Mouse (Mus musculus): Measurements from ENCODE around the gene Lpar2. TPM values are rescaled to one million over a fixed set of nuclear protein-coding genes. Genes with fewer than 3 reads are reported as not detected.

Lpar2 gene
- polyA plus RNA-seq, 1 experiment from 2014 or later: 0.56 TPM

- H3K4me1 ChIP-seq (ENCODE audit: insufficient read depth, low read depth, low read length): peaks cover 7% of the 10 kb centered on the region; the same call in 1 of the 2 replicates
- ATAC-seq (0 out of 2 replicates have a peak, but pooled peaks have one; percentile 1), DNase-seq (ENCODE audit: low spot score) (no peak)
- no peaks in the 10 kb centered on the region for H3K27me3 ChIP-seq (replicated peaks; ENCODE audit: insufficient read depth, low read length)
- no peak for TF ChIP-seq CTCF (IDR thresholded peaks at IDR 0.05)
- TF ChIP-seq EP300 (IDR thresholded peaks at IDR 0.05): no peak
- H3K4me2 ChIP-seq (replicated peaks; ENCODE audit: low read depth, low read length): peak overlapping the region; percentile 97
- H3K9me3 ChIP-seq (ENCODE audit: low read length): no peaks in the 10 kb centered on the region
- WGBS: 28% methylated on average over 11 of the region's 11 CpGs
- H3K4me3 ChIP-seq (ENCODE audit: low read depth, low read length): peak overlapping the region; percentile 97
- no peaks in the 10 kb centered on the region; the same call in 1 of the 2 replicates for H3K36me3 ChIP-seq (ENCODE audit: insufficient read depth, low read length)
- H3K9ac ChIP-seq (replicated peaks; ENCODE audit: low read depth): peak overlapping the region; percentile 88
- no peak overlapping the region for H3K27ac ChIP-seq (ENCODE audit: low read length)
Measured at GRCm38 (mm10) chr8:69790364-69790763, 31.9 kb upstream of the Lpar2 start.

GRCm38 (mm10) chr8:69790773-69791367 lies 31.4 kb upstream of the Lpar2 start, which contains the start of the genes Atp13a1 and Zfp866:
Gene Atp13a1 (plus strand): TSS chr8:69791163.
Gene Zfp866 (minus strand): TSS chr8:69791178.
- Histone ChIP-seq H3K36me3 (ENCODE audit: insufficient read depth, low read length) (no peaks in the 10 kb centered on the region; the same call in 1 of the 2 replicates), H3K9ac (replicated peaks; ENCODE audit: low read depth) (peak within 1 kb of the TSS; percentile 88), H3K4me2 (replicated peaks; ENCODE audit: low read depth, low read length) (peak within 1 kb of the TSS; percentile 97), H3K27me3 (replicated peaks; ENCODE audit: insufficient read depth, low read length) (no peaks in the 10 kb centered on the region), H3K4me3 (ENCODE audit: low read depth, low read length) (peak within 1 kb of the TSS; percentile 97), H3K4me1 (ENCODE audit: insufficient read depth, low read depth, low read length) (peaks cover 7% of the 10 kb centered on the region; the same call in 1 of the 2 replicates), H3K27ac (ENCODE audit: low read length) (peak within 1 kb of the TSS; percentile 79), H3K9me3 (ENCODE audit: low read length) (no peaks in the 10 kb centered on the region)
- ATAC-seq (peak; percentile 97), DNase-seq (ENCODE audit: low spot score) (peak; percentile 95)
- TF ChIP-seq EP300 (IDR thresholded peaks at IDR 0.05) (no peak), CTCF (IDR thresholded peaks at IDR 0.05) (peak; percentile 28)
- WGBS: under 1% methylated on average over 38 of the region's 38 CpGs

GRCm38 (mm10) chr8:69791415-69792068 lies 30.7 kb upstream of the Lpar2 start:
- no peak for TF ChIP-seq EP300 (IDR thresholded peaks at IDR 0.05)
- no peak for TF ChIP-seq CTCF (IDR thresholded peaks at IDR 0.05)
- DNase-seq (ENCODE audit: low spot score) (peak; percentile 36), ATAC-seq (peak; percentile 68)
- Histone ChIP-seq H3K27me3 (replicated peaks; ENCODE audit: insufficient read depth, low read length) (no peaks in the 10 kb centered on the region), H3K36me3 (ENCODE audit: insufficient read depth, low read length) (peaks cover 2% of the 10 kb centered on the region), H3K9me3 (ENCODE audit: low read length) (no peaks in the 10 kb centered on the region), H3K27ac (ENCODE audit: low read length) (peak overlapping the region; percentile 79), H3K4me3 (ENCODE audit: low read depth, low read length) (peak overlapping the region; percentile 97), H3K4me2 (replicated peaks; ENCODE audit: low read depth, low read length) (peak overlapping the region; percentile 97), H3K9ac (replicated peaks; ENCODE audit: low read depth) (peak overlapping the region; percentile 88), H3K4me1 (ENCODE audit: insufficient read depth, low read depth, low read length) (peaks cover 7% of the 10 kb centered on the region; the same call in 1 of the 2 replicates)
- WGBS: 1% methylated on average over 42 of the region's 48 CpGs

GRCm38 (mm10) chr8:69793666-69794065 lies 28.6 kb upstream of the Lpar2 start:
- DNase-seq (ENCODE audit: low spot score): no peak
- 86% methylated on average over 4 of the region's 4 CpGs for WGBS
- Histone ChIP-seq H3K4me2 (replicated peaks; ENCODE audit: low read depth, low read length) (no peak overlapping the region), H3K4me3 (ENCODE audit: low read depth, low read length) (no peak overlapping the region), H3K36me3 (ENCODE audit: insufficient read depth, low read length) (peaks cover 23% of the 10 kb centered on the region), H3K9me3 (ENCODE audit: low read length) (no peaks in the 10 kb centered on the region), H3K4me1 (ENCODE audit: insufficient read depth, low read depth, low read length) (peaks cover 7% of the 10 kb centered on the region; the same call in 1 of the 2 replicates), H3K9ac (replicated peaks; ENCODE audit: low read depth) (no peak overlapping the region), H3K27ac (ENCODE audit: low read length) (no peak overlapping the region), H3K27me3 (replicated peaks; ENCODE audit: insufficient read depth, low read length) (no peaks in the 10 kb centered on the region)
- TF ChIP-seq CTCF (IDR thresholded peaks at IDR 0.05) (no peak), EP300 (IDR thresholded peaks at IDR 0.05) (no peak)
- no peak for ATAC-seq

GRCm38 (mm10) chr8:69794096-69794495 lies 28.1 kb upstream of the Lpar2 start:
- TF ChIP-seq CTCF (IDR thresholded peaks at IDR 0.05): no peak
- TF ChIP-seq EP300 (IDR thresholded peaks at IDR 0.05): no peak
- no peak overlapping the region for H3K9ac ChIP-seq (replicated peaks; ENCODE audit: low read depth)
- peaks cover 7% of the 10 kb centered on the region; the same call in 1 of the 2 replicates for H3K4me1 ChIP-seq (ENCODE audit: insufficient read depth, low read depth, low read length)
- H3K36me3 ChIP-seq (ENCODE audit: insufficient read depth, low read length): peaks cover 27% of the 10 kb centered on the region
- no peaks in the 10 kb centered on the region for H3K9me3 ChIP-seq (ENCODE audit: low read length)
- no peak overlapping the region for H3K27ac ChIP-seq (ENCODE audit: low read length)
- H3K27me3 ChIP-seq (replicated peaks; ENCODE audit: insufficient read depth, low read length): no peaks in the 10 kb centered on the region
- DNase-seq (ENCODE audit: low spot score) (no peak), ATAC-seq (no peak)
- no peak overlapping the region for H3K4me2 ChIP-seq (replicated peaks; ENCODE audit: low read depth, low read length)
- 94% methylated on average over 3 of the region's 3 CpGs for WGBS
- no peak overlapping the region for H3K4me3 ChIP-seq (ENCODE audit: low read depth, low read length)

- no peak for TF ChIP-seq EP300 (IDR thresholded peaks at IDR 0.05)
- TF ChIP-seq CTCF (IDR thresholded peaks at IDR 0.05): no peak
- Histone ChIP-seq H3K36me3 (ENCODE audit: insufficient read depth, low read length) (peaks cover 34% of the 10 kb centered on the region), H3K27ac (ENCODE audit: low read length) (no peak overlapping the region), H3K4me2 (replicated peaks; ENCODE audit: low read depth, low read length) (no peak overlapping the region), H3K9ac (replicated peaks; ENCODE audit: low read depth) (no peak overlapping the region), H3K4me1 (ENCODE audit: insufficient read depth, low read depth, low read length) (peaks cover 7% of the 10 kb centered on the region; the same call in 1 of the 2 replicates), H3K4me3 (ENCODE audit: low read depth, low read length) (no peak overlapping the region), H3K27me3 (replicated peaks; ENCODE audit: insufficient read depth, low read length) (no peaks in the 10 kb centered on the region), H3K9me3 (ENCODE audit: low read length) (no peaks in the 10 kb centered on the region)
- DNase-seq (ENCODE audit: low spot score) (no peak), ATAC-seq (no peak)
- 95% methylated on average over 6 of the region's 6 CpGs for WGBS
Measured at GRCm38 (mm10) chr8:69794901-69795300, 27.3 kb upstream of the Lpar2 start.
